Mouse (Mus musculus) left cerebral cortex, adult 18-20 months (tissue): Measurements from ENCODE around the gene Kmo. TPM values are rescaled to one million over a fixed set of nuclear protein-coding genes. Genes with fewer than 3 reads are reported as not detected.

Source experiments
- DNase-seq, 2 experiments: peaks; one replicate each; pipeline ENCODE4 v3.0.0; 2021 to 2022; ENCODE audit warnings: low spot score in 2 of 2, mixed read lengths in 1 of 2
- total RNA-seq, 2 experiments: library from RNA; stranded (reverse); gene quantifications; 2 replicates each; pipeline ENCODE4 v1.2.3; 2021

The Kmo gene
- total RNA-seq, 2 experiments from 2014 or later = 0.23 TPM; not detected in 1

DNA sequence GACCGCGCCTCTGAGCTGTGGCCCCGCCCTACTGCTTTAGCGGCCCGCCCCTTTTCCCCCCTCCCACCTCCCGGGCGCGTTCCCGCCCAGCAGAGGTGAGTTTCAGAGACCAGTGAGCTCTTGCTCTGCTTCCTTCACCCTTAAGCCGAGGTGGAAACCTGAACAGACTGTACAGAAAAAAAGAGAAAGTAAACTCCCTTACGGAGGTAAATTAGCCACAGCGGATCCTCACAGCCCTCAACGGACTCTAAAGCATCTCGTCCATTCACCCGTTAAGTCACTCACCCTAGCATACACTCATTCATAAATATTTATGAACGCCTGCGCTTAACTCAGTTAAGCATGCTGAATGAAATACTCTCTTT, 72.8 kb downstream of the Kmo start:
- no peak for DNase-seq

DNA sequence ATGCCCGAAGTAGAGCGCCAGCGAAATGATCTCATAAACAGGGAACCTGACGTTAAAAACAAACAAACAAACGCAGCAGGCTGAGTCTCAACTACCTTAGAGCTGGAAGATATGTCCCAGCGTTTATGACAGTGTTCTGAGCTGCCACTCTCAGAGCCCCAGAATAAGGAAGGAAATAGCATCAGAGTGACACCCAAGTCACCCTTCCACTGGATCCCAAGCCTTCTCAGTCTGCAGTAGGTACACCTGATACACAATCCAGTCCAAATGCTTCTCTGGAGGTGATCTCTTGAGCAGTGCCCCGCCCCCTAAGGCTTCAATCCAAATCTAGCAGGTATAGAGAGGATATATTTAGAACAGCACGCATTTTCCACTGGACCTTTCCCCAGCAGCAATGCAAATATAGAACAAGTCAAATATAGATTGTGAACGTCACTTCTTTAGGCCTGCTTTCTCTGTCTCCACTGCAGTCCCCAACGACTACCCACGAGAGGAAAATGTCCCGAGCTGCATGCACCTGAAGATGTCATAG, 73.3 kb downstream of the Kmo start:
- DNase-seq = no peak

DNA sequence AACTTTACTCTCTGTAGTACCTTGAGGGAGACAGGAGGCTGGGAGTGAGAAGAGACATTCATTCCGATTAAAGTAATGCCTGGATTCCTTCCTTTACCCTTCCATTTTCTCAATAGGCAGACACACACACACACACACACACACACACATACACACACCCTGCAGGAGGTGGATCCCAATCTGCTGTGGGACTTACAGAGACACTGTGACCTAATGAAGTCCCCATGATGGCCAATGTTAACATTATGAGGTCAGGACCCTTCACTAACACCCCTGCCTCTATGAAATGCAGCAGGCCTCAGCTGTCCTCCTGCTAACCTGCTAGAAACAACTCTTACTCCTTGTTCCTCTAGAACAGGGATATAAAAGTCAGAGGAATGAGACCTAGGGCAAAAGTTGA, 78.1 kb downstream of the Kmo start, which contains the start of gene Wdr64:
Gene Wdr64 (plus strand): TSS at position 301 of the 400 bp plus-strand sequence.
- no peak for DNase-seq

DNA sequence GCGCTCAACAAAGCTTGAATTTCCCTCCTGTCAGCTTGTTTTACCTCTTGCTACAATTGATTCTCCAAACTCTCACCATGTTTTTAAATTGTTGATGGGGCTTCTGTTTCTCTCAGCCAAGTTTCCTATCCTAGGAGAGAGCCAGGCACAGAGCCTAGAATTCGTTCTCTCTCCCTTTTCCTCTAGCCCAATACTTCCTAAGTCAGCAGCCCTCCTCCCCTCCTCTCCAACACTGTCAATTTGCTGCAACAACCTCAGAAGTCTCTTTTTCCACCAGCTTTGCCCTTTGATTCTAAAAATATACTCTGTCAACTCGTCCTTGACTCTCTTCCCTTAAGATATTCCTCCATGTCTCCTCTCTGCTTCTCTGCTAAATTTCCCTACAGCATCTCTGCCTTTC, 79.2 kb downstream of the Kmo start:
- no peak for DNase-seq

DNA sequence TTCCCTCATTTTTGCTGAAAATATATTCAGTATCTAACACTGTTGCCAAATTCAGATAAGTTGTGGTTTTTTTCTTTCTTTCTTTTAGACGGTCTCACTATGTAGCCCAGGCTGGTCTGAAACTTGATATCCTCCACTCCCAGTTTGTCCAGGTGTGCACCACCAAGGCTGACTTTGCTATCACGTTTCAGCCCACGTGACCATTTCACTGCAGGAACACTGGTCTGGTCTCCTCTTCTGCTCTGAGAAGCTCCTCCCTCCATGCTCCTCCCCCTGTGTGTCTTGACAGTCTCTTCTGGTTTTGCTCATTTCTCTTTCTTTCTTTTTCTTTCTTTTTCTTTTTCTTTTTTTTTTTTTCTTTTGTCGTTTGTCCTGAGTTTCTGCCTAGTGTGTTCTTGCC, 79.6 kb downstream of the Kmo start:
- no peak for DNase-seq

DNA sequence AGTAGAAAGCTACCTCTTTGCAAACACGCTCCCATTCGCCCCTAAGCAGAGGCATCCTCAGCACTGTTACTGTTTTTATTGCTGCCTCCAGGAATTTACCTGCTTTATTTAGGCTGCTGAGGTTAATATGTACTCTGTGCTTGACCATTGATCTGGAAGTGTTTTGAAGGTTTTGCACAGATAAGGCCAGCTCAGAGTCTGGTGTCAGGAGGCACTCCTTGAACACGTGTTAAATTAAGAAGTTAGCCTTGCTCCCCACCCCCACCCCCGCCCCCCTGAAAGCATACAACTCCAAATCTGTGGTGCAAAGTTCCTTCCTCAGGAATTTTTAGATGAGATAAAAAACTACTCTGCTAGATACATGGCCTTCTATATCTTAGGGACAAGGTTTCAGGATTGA, 81.0 kb downstream of the Kmo start:
- DNase-seq = no peak

DNA sequence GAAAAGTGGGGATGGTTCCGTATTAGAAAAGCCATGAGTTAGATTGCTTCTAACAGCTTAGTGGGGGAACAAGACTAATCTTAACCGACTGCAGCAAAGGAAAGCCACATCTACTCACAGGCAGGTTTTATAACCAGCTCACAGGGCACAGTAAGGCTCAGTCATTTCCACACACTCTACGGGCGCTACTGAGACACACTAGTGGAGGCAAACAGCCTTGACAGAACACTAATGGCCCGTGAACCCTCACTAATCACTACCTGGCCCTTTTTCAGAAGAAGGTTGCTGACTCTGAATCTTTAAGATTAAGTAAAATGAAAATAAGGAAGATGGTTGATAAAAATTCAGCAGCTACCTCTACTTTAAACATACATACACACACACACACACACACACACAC, 87.4 kb downstream of the Kmo start:
- no peak for DNase-seq

DNA sequence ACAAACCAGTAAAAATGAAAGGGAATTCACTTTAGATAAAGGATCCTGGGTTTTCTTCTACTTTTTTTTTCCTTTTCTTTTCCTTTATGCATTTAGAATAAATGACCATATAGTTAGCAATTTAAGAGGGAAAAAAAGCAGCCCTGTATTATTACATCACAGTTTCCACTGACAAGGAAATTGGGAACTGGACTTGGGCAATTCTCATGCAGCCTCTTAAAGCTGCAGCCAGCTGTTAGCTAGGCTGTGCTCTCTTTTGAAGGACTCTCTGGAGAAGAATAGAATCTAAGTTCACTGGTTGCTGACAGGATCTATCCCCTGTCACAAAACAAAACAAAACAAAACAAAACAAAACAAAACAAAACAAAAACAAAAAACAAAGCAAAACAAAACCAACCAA, 87.8 kb downstream of the Kmo start:
- no peak for DNase-seq

Other genes starting within 250 kb of the Kmo start
- gene Rgs7, start 127.9 kb upstream of the Kmo start, total RNA-seq = 100 to 1,000 TPM; 105 to 116 TPM
- gene Fh1, start 5.3 kb downstream of the Kmo start, total RNA-seq = 10 to 100 TPM; 83.8 to 88.1 TPM
- 1 to 10 TPM; 5.3 to 5.6 TPM for gene Opn3, start 72.4 kb downstream of the Kmo start, total RNA-seq
- 10 to 100 TPM; 10.8 to 11.4 TPM for gene Chml, start 72.5 kb downstream of the Kmo start, total RNA-seq
- gene Wdr64, start 78.2 kb downstream of the Kmo start, total RNA-seq = not detected